Mouse (Mus musculus): ENCODE measurements around the gene Scd1. TPM values are rescaled to one million over a fixed set of nuclear protein-coding genes. Genes with fewer than 3 reads are reported as not detected.

Scd1 gene
- total RNA-seq, 2 experiments from 2014 or later: 26.3 to 28.7 TPM

DNA sequence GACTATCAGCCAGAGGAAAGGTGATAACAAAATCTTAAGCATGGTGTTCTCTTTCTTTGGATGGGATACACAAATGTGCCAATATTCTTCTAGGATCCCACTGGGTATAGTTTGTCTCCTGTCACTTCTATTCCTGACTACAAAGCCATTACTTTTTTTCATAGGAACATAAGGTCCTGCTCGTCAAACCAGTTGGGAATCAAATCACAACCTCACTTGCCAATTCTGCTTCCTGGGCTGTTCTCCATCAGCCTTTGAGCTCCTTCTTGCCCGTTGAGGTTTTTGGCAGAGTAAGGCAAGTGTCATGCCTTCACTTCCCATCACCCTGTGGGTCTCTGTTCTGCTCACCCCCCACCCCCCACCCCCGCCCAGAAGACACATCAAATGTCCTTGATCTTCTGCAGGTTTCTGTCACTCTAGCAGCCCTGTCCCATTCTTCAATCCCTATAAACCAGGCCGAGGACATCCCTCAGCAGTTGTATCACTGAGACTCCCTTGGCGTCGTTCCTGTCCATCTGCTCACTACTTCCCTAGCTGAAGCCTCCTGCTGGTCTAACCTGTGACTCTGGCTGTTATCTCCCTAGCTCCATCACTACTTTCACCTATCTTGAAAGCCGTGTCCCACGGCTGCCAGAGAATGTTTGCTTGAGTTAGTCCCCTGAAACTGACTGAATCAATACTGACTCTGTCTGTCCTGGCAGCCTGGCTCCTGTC is 7.0 kb downstream of the Scd1 start:
- intact Hi-C loops (cut with DNase I): no loop called here
- no peak for DNase-seq

DNA sequence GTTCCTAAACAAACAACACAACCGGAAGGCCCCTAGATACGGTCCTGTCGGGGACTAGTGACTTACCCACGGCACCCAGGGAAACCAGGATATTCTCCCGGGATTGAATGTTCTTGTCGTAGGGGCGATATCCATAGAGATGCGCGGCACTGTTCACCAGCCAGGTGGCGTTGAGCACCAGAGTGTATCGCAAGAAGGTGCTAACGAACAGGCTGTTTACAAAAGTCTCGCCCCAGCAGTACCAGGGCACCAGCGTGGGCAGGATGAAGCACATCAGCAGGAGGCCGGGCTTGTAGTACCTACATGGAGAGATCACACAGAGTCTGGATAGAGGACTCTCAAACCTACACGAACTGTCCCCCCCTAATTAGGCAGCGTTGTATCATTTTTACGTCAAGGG is 7.6 kb downstream of the Scd1 start:
- intact Hi-C loops (cut with DNase I): no loop called here
- no peak for DNase-seq

DNA sequence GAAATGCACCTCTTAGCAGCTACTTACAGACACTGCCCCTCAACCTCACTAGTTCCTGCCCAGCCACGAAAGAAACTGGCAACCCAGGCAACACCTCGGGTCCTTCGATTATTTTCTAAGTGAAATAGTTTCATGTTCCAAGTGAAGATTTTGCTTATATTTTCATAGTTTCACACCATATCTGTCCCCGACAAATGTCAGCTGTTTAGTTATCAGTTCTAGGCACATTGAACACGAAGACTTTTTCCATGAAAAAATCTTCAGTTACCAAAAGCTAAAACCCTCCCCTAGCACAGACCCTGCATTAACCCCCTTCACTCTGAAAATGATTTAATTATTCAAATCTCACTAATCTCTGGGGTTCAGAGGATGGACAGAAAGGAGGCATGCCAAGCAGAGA is 10.9 kb downstream of the Scd1 start:
- intact Hi-C loops (cut with DNase I): no loop called here
- DNase-seq: no peak

DNA sequence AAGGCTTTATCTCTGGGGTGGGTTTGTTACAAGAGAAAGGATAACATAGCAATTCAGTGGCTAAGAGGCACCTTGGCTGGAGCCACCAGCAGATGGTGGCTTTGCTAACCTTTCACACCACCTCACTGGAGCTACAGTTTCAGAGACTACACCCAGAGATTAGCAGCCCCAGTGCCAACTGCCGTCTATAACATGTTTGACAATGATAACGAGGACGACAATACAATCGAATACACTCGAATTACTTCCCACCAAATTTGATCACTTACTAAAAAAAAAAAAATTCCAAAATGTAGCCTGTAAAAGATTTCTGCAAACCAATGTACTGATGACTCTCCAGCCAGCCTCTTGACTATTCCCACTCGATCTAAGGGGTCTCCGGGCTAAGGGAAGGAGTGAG is 12.7 kb downstream of the Scd1 start:
- DNase-seq: no peak
- intact Hi-C loops (cut with DNase I): no loop called here

DNA sequence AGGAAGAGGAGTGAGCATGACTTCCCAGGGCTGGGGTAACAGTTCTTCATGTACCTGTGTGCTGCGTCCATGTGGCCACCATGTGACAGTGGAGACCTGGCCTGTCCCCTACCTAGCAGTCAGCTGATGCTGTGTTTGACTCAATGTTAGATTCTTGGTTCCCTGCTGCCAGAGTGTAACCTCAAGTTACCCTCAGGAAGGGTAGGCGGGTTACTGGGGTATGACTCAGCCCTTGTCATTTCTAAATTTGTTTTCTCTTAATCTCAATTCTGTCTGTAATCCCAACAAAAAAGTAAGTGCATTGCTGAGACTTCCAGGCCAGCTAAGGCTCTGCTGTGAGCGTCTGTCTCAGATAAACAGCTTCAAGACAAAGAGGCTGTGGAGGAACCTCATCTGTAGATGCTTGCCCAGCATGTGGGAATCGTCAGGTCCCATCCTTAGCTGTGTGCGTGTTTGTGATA is 13.7 kb downstream of the Scd1 start:
- intact Hi-C loops (cut with DNase I): no loop called here
- no peak for DNase-seq

DNA sequence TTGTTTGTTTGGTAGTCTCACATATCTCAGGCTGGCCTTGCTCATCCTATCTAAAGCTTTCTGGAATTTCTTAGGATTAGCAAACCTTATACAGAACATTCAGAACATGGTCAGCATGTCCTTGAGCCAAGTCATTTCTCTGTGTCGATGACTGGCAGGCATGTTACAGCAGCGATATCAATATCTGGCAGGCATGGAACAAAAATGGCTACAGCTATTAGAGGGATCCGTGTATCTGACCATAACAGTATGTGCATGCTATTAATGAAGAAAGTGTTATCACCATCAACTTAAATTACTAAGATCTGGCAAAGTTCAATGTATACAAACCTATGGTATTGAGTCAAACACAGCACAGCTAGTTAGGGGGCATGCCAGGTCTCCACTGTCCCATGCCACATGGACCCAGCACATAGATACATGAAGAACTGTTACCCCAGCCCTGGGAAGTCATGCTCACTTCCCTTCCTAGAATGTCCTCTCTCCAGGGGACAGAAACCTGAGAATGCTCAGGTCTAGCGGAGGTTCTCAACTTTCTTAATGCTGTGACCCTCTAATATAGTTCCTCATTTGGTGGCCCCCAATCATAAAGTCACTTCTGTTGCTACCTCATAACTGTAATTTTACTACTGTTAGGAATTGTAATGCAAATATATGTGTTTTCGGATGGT is 15.2 kb downstream of the Scd1 start:
- intact Hi-C loops (cut with DNase I): no loop called here

DNA sequence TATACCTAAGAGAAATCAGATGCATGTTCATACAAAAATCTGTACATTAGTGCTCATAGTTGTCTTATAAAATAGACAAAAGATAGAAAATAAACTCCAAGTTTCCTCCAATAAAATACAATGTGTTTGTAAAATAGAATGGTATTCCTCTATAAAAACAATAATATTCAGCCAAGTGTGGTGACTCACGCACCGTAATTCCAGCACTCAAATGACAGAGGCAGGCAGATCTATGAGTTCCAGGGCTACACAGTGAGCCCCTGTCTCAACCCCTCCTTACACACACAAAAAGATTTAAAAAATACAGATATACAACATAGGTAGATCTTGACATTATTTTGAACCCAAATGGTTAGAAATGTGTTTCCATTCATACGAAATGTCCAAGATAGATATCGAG is 15.8 kb downstream of the Scd1 start:
- no peak for DNase-seq
- intact Hi-C loops (cut with DNase I): no loop called here

More for the DNA sequence above, 15.2 kb downstream of the Scd1 start:
- DNase-seq: no peak

DNA sequence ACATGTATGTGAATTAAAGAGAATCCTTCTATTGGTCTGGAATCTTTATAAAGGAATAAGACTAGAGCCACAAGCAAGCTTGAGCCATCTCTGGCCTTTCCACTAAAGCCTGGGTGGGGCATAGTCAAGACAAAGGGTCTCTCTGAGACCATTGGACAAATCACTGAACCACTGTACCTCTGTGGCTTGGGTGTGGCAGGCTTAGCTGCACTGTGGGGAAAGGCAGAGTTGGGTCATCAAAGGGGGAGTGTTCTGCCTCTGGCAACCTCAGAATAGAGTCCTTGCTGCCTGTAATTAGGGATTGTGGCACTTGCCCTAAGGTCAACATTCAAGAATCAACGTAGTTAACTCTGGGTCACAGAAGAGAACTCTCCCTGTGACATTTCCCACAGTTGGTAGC is 18.2 kb downstream of the Scd1 start:
- intact Hi-C loops (cut with DNase I): no loop called here
- no peak for DNase-seq

DNA sequence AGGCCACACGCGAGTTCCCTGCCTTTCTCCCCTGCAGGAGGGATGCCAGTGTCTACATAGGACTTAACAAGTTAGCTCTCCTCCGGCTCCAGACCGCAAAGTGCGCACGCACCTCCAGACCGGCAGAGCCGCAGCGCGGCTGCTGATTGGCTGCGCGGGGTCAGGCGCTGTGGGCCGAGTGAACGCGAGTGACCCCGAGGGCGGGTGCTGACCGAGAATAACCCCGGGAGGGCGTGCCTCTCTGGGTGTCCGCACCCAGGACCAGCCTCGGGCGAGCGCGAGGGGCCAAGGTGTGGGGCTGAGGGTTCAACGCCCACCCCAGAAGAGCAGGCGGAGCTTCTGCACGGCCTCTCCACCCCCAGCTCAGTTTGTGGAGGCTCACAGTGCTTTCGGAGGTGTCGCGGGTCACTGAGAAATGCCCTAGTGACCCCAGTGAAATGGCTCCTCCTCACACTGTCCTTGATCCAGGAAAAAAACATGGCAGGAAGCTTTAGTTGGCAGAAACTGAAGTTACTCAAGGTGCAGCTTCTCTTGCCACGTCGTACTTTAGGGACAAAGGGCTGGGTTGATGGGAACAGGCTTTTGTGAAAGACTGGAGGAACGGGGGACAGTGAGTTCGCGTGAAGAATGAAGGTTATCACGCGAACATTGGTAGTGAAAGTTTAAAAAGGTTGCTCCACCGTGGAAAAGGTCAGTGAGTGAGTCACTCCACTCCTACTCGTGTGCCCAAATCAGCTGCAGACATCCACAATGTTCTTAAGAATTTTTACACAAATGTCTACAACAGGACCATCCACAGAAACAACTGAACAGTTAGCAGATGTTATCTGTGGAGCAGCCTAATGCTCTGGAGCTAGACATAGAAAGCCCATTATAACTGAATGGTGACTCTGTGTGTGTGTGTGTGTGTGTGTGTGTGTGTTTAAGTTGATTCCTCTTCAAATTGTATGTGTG is 18.9 kb downstream of the Scd1 start:
- DNase-seq: peak; percentile 86 to 88
- intact Hi-C loops (cut with DNase I): no loop called here

DNA sequence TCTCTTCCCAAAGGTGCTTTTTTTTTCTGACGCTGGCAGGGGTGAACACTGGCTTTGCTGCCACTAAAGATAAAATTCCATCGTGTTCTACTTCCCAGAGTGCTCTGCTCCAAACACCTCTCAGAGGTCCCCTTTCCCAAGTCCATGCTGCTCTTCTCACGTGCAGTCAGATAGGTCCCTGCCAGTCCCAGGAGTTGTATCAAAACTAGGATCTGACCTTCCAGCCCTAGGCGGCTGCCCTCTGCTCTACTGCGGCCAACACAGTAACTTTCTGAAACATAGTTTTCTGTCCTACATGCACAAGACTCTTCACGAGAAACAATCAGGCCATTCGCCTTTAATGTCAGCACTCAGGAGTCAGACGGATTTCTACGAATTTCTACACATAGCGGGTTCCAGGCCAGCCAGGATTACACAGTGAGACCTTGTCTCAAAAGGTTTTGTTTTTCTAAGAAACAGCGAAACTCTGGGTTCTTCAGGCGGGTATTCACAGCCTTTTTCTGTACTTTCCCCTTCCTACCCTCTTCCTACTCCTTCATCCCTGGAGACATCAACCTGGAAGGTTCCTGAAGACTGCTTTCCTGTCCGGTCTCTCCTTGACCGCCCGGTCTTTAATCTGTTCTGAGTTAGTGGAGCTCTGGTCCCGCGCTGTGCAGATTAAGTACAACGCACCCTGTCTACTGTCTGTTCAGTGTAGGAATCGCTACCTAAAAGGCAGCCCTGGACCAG is 19.8 kb downstream of the Scd1 start:
- no peak for DNase-seq
- intact Hi-C loops (cut with DNase I): no loop called here

DNA sequence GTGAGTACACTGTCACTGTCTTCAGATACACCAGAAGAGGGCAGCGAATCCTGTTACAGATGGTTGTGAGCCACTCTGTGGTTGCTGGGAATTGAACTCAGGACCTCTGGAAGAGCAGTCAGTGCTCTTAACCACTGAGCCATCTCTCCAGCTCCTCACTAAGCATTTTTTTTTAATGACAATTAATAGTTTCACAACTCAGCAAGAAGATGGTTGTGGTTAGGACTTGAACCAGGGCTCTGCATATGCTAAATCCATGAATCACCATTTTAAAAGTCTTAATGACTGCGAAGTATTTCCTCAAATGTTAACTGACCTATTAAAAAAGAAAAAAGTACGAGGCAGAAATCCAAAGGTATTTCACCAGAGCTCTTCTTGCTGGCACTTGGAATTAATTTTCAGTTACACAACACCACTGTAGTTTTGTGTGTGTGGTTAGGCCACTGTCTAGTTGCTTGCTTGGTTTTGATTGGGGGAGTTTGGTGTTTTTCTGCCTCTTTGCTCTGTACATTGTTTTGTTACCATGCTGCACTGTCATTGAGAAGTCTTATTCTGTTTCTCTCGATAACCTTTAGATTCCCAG is 20.5 kb downstream of the Scd1 start:
- no peak for DNase-seq
- intact Hi-C loops (cut with DNase I): no loop called here

DNA sequence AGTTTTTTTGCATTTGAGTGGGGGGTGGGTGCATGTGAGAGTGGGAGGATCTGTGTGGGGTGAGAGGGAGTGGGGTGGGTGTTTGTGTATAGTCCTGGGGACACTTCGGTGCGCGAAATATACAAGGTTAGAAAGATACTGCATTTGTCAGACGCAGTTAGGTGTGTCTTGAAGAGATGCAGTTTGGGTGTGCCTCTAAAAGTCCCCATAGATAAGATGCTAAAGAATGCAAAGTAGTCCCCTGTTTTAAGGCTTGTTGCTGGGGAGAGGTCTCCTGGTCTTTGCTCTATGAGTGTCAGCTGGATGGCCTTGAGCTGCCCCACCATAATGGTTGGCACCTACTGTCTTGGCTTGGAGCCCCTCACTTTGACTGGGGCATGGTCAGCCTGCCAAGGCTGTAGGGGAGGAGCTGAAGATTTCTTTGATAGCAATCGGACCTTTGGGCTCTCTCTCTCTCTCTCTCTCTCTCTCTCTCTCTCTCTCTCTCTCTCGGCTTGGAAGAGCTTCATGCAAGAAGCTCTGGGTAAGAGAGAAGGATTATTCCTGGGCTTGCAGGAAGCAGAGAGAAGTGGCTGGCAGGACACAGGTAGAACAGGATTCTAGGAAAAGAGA is 21.7 kb downstream of the Scd1 start:
- intact Hi-C loops (cut with DNase I): no loop called here

DNA sequence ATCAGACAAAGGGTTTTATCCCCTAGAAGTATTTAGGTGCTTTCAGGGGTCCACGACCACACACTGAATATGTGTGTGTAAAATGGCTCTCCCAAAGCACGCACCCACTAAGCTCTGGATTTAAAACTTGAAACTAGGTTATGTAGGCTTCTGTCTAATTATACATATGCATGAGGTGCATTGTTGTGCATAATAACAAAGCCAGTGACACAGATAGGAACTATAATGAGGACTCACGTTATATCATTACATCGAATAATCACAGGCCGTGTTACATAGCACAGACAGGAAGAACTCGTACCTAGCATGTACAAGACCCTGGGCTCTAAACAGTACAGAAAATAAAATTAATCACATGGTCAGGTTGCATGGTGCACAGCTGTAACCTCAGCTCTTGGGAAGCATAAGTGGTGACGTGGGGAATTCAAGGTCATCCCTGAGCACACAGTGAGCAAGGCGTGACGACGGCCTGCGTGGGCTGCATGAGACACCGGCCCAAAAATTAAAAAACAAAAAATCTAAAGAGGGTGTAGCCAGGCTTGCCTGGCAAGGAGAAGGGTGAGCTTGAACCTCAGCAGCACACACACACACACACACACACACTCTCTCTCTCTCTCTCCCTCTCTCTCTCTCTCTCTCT is 24.9 kb downstream of the Scd1 start:
- intact Hi-C loops (cut with DNase I): no loop called here

More for the DNA sequence above, 21.7 kb downstream of the Scd1 start:
- no peak for DNase-seq

DNA sequence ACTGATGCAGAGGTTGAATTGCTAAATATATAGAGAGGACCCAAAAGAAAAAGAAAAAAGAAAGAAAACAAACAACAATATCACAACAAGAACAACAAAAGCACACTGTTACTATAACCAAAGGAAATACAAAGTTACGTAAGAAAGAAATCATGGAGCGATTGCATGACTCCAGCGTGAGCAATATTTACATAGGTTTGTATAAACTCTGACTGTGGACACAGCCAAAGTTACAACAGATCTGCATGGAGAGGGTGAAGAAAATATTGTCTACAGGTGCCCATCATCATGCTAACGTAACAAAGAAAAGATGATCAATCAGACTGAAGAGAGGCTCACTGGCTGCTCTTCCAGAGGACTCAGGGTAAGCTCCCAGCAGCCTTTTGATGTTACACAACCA is 27.6 kb downstream of the Scd1 start:
- no peak for DNase-seq
- intact Hi-C loops (cut with DNase I): no loop called here

More for the DNA sequence above, 24.9 kb downstream of the Scd1 start:
- DNase-seq: no peak

DNA sequence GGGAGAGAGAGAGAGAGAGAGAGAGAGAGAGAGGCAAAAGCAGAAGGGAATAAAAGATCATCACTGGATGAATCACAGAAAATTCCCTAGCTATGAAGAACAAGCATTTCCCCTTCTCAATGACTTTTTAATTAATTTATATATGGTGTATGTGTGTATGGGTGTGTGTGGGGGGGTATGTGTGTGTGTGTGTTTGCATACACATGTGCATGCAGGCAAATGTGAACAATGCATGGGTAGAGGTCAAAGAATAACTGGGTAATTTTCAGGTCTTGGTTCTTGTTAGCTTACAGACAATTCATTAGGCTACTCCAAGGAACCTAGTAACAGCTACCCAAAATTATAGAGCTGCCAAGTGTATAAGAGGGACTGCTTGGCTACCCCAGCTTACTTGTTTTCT is 28.6 kb downstream of the Scd1 start:
- intact Hi-C loops (cut with DNase I): no loop called here
- no peak for DNase-seq

DNA sequence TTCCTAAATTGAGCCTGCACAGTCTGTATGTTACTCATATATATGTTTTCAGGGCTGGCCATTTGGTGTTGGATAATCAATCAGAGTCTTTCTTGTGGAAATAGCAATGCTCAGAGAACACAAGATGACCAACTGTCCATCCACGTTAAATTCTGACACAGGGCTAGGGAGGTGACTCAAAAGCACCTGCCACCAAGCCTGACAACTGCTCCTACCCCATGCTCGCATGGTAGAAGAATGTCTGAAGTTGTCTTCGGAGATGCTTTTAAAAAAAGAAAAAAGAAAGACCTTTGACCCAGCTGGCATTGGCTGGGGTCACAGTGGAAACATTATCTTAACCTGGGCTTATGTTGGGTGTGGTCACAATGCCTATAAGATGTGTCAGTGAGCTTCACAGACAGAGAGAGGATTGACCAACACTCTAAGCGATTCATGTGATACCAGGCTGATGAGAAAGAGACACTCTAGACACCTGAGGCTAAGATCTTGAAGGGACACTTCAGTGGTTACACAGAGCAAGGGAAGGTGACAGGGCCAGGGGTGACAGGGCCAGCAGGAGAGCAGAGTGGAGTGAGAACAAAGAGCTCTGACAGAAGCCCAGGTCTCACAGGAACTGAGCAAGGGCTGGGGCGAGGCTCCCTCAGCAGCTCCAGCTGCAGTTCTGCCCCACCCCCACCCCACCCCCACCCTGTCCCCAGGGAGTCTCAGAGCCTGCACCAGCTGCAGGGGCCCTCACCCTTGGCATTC is 29.9 kb downstream of the Scd1 start:
- intact Hi-C loops (cut with DNase I): no loop called here
- DNase-seq: no peak

DNA sequence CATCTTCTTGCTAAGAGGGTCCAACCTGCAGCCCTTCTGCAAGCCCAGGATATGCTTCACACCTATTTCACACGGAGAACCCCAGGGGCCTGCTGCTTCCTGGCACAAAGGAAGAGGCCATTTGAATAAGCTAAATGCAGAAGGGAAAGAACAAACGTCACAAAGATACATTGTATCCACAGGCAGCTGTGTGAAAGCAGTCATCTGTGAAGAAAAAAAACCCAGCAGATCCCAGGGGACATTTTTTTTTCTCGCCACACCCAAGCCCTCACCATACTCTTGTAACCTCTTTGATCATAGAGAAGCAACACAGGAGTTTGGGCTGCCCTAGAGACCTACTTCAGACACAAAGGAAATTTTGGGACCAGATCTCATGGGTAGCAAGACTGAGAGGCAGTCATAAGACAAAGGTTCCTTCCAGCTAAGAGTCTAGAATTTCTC is 31.1 kb downstream of the Scd1 start:
- intact Hi-C loops (cut with DNase I): no loop called here

DNA sequence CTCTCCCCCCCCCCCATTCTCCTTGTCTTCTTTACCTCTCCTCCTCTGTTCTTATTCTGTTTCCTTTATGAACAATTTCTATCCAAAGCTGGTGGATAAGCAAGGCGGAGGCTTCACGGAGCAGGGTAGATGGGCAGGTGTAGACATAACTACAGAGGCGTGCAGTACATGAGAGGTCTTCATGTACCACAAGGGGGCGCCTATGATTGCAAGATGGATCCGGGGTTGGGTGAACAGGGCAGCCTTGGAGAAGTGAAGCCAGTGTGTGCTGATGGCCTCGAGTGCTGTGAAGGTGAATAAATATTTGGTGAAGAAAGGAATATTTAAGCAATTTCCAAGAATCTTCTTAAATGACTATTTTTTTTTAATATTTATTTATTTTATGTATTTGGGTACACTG is 34.7 kb downstream of the Scd1 start:
- intact Hi-C loops (cut with DNase I): loop anchor here (1.0 to 5.0 kb wide), 2 partner anchors 45 to 169 kb away; no protein-coding TSS in a partner anchor

More for the DNA sequence above, 31.1 kb downstream of the Scd1 start:
- no peak for DNase-seq

More for the DNA sequence above, 34.7 kb downstream of the Scd1 start:
- peak; percentile 43 to 77 for DNase-seq

Measured in gastrocnemius, postnatal 36 days (tissue).